Mouse (Mus musculus): ENCODE measurements at regions not wholly inside any gene's neighbourhood (a gene's known extent, or its start where the extent isn't known, plus 50 kb on each side); places are given as distances from the start of the nearest gene placed in this dataset.
A peak's percentile ranks its signal among the peaks of the same experiment; 100 is the strongest.

GRCm38 (mm10) chr5:64600392-64600791, 202.8 kb upstream of the Klf3 start:
- H3K27me3 ChIP-seq (ENCODE audit: low read depth, poor library complexity, severe bottlenecking): no peaks in the 10 kb centered on the region
- H3K4me3 ChIP-seq: no peak overlapping the region
- DNase-seq (ENCODE audit: low spot score): no peak
- peak overlapping the region; percentile 68; the same call in 1 of the 2 replicates for H3K27ac ChIP-seq (replicated peaks)
- peaks cover 63% of the 10 kb centered on the region for H3K4me1 ChIP-seq
- 67% methylated on average over 7 of the region's 7 CpGs for WGBS
- H3K9me3 ChIP-seq (replicated peaks): 0 out of 2 replicates have a peak, but pooled peaks cover 2% of the 10 kb centered on the region
- H3K36me3 ChIP-seq: no peaks in the 10 kb centered on the region

GRCm38 (mm10) chr5:64600811-64601210, 202.4 kb upstream of the Klf3 start:
- no peak for DNase-seq (ENCODE audit: low spot score)
- WGBS: 74% methylated on average over 2 of the region's 2 CpGs
- Histone ChIP-seq H3K9me3 (replicated peaks) (0 out of 2 replicates have a peak, but pooled peaks cover 2% of the 10 kb centered on the region), H3K36me3 (no peaks in the 10 kb centered on the region), H3K27ac (replicated peaks) (no peak overlapping the region; the same call in 1 of the 2 replicates), H3K27me3 (ENCODE audit: low read depth, poor library complexity, severe bottlenecking) (no peaks in the 10 kb centered on the region), H3K4me1 (peaks cover 58% of the 10 kb centered on the region), H3K4me3 (no peak overlapping the region)

GRCm38 (mm10) chr5:64601285-64601684, 201.9 kb upstream of the Klf3 start:
- Histone ChIP-seq H3K27me3 (ENCODE audit: low read depth, poor library complexity, severe bottlenecking) (no peaks in the 10 kb centered on the region), H3K4me3 (no peak overlapping the region), H3K36me3 (no peaks in the 10 kb centered on the region), H3K27ac (replicated peaks) (peak overlapping the region; percentile 65), H3K9me3 (replicated peaks) (0 out of 2 replicates have a peak, but pooled peaks cover 2% of the 10 kb centered on the region), H3K4me1 (peaks cover 54% of the 10 kb centered on the region)
- no peak for DNase-seq (ENCODE audit: low spot score)
- WGBS: 78% methylated on average over 8 of the region's 8 CpGs

GRCm38 (mm10) chr5:64601832-64602231, 201.4 kb upstream of the Klf3 start:
- DNase-seq (ENCODE audit: low spot score): no peak

GRCm38 (mm10) chr5:64602356-64602936, 200.7 kb upstream of the Klf3 start:
- WGBS: 89% methylated on average over 8 of the region's 8 CpGs
- peak overlapping the region; percentile 65 for H3K27ac ChIP-seq (replicated peaks)

More at GRCm38 (mm10) chr5:64601832-64602231, 201.4 kb upstream of the Klf3 start:
- 0 out of 2 replicates have a peak, but pooled peaks cover 2% of the 10 kb centered on the region for H3K9me3 ChIP-seq (replicated peaks)
- 88% methylated on average over 5 of the region's 5 CpGs for WGBS
- no peaks in the 10 kb centered on the region for H3K27me3 ChIP-seq (ENCODE audit: low read depth, poor library complexity, severe bottlenecking)
- peaks cover 49% of the 10 kb centered on the region for H3K4me1 ChIP-seq
- no peak overlapping the region for H3K4me3 ChIP-seq
- peak overlapping the region; percentile 65 for H3K27ac ChIP-seq (replicated peaks)
- no peaks in the 10 kb centered on the region for H3K36me3 ChIP-seq

GRCm38 (mm10) chr5:64602996-64603755, 200.0 kb upstream of the Klf3 start:
- peak overlapping the region; percentile 20 for H3K27ac ChIP-seq (replicated peaks)
- no peak for DNase-seq (ENCODE audit: low spot score)
- WGBS: 81% methylated on average over 11 of the region's 11 CpGs

More at GRCm38 (mm10) chr5:64602356-64602936, 200.7 kb upstream of the Klf3 start:
- H3K9me3 ChIP-seq (replicated peaks): 0 out of 2 replicates have a peak, but pooled peaks cover 2% of the 10 kb centered on the region
- H3K4me1 ChIP-seq: peaks cover 43% of the 10 kb centered on the region
- H3K4me3 ChIP-seq: no peak overlapping the region
- no peak for DNase-seq (ENCODE audit: low spot score)
- H3K27me3 ChIP-seq (ENCODE audit: low read depth, poor library complexity, severe bottlenecking): no peaks in the 10 kb centered on the region
- 0 out of 2 replicates have a peak, but pooled peaks cover 3% of the 10 kb centered on the region for H3K36me3 ChIP-seq

GRCm38 (mm10) chr5:64605171-64605570, 198.0 kb upstream of the Klf3 start:
- Histone ChIP-seq H3K4me1 (peaks cover 42% of the 10 kb centered on the region), H3K36me3 (0 out of 2 replicates have a peak, but pooled peaks cover 8% of the 10 kb centered on the region), H3K4me3 (no peak overlapping the region), H3K9me3 (replicated peaks) (no peaks in the 10 kb centered on the region), H3K27me3 (ENCODE audit: low read depth, poor library complexity, severe bottlenecking) (no peaks in the 10 kb centered on the region), H3K27ac (replicated peaks) (no peak overlapping the region)
- no peak for DNase-seq (ENCODE audit: low spot score)

More at GRCm38 (mm10) chr5:64602996-64603755, 200.0 kb upstream of the Klf3 start:
- H3K4me3 ChIP-seq: no peak overlapping the region
- H3K9me3 ChIP-seq (replicated peaks): no peaks in the 10 kb centered on the region
- H3K4me1 ChIP-seq: peaks cover 40% of the 10 kb centered on the region
- no peaks in the 10 kb centered on the region for H3K27me3 ChIP-seq (ENCODE audit: low read depth, poor library complexity, severe bottlenecking)
- H3K36me3 ChIP-seq: 0 out of 2 replicates have a peak, but pooled peaks cover 8% of the 10 kb centered on the region

GRCm38 (mm10) chr5:64605991-64606390, 197.2 kb upstream of the Klf3 start:
- H3K4me3 ChIP-seq: no peak overlapping the region
- no peaks in the 10 kb centered on the region for H3K27me3 ChIP-seq (ENCODE audit: low read depth, poor library complexity, severe bottlenecking)
- 71% methylated on average over 5 of the region's 5 CpGs for WGBS
- H3K4me1 ChIP-seq: peaks cover 42% of the 10 kb centered on the region
- H3K9me3 ChIP-seq (replicated peaks): no peaks in the 10 kb centered on the region
- no peak overlapping the region for H3K27ac ChIP-seq (replicated peaks)
- H3K36me3 ChIP-seq: 0 out of 2 replicates have a peak, but pooled peaks cover 8% of the 10 kb centered on the region
- DNase-seq (ENCODE audit: low spot score): no peak

- WGBS: 59% methylated on average over 3 of the region's 3 CpGs
- DNase-seq (ENCODE audit: low spot score): no peak
- H3K36me3 ChIP-seq: 0 out of 2 replicates have a peak, but pooled peaks cover 8% of the 10 kb centered on the region
- H3K27ac ChIP-seq (replicated peaks): peak overlapping the region; percentile 90
- H3K4me1 ChIP-seq: peaks cover 26% of the 10 kb centered on the region
- peak overlapping the region; percentile 37; the same call in 1 of the 2 replicates for H3K4me3 ChIP-seq
- no peaks in the 10 kb centered on the region for H3K27me3 ChIP-seq (ENCODE audit: low read depth, poor library complexity, severe bottlenecking)
- H3K9me3 ChIP-seq (replicated peaks): no peaks in the 10 kb centered on the region
Observed at GRCm38 (mm10) chr5:64609378-64610087, 193.7 kb upstream of the Klf3 start.

- Histone ChIP-seq H3K4me3 (peak overlapping the region; percentile 37), H3K9me3 (replicated peaks) (no peaks in the 10 kb centered on the region), H3K36me3 (0 out of 2 replicates have a peak, but pooled peaks cover 8% of the 10 kb centered on the region), H3K27ac (replicated peaks) (peak overlapping the region; percentile 90), H3K4me1 (peaks cover 26% of the 10 kb centered on the region), H3K27me3 (ENCODE audit: low read depth, poor library complexity, severe bottlenecking) (no peaks in the 10 kb centered on the region)
- no peak for DNase-seq (ENCODE audit: low spot score)
- 4% methylated on average over 3 of the region's 3 CpGs for WGBS
Observed at GRCm38 (mm10) chr5:64610146-64610545, 193.0 kb upstream of the Klf3 start.

- 0 out of 2 replicates have a peak, but pooled peaks cover 8% of the 10 kb centered on the region for H3K36me3 ChIP-seq
- 5% methylated on average over 12 of the region's 13 CpGs for WGBS
- H3K4me1 ChIP-seq: peaks cover 26% of the 10 kb centered on the region
- H3K4me3 ChIP-seq: peak overlapping the region; percentile 37
- peak overlapping the region; percentile 90 for H3K27ac ChIP-seq (replicated peaks)
- H3K9me3 ChIP-seq (replicated peaks): no peaks in the 10 kb centered on the region
- H3K27me3 ChIP-seq (ENCODE audit: low read depth, poor library complexity, severe bottlenecking): no peaks in the 10 kb centered on the region
- DNase-seq (ENCODE audit: low spot score): peak; percentile 96
Observed at GRCm38 (mm10) chr5:64610562-64611405, 192.4 kb upstream of the Klf3 start.

Measured in midbrain, embryonic 10.5 days (tissue).